Mouse (Mus musculus): Measurements from ENCODE around the gene Ugt2a2.
A peak's percentile ranks its signal among the peaks of the same experiment; 100 is the strongest.
"Not testable (repeated sequence)": the region's sequence is repeated elsewhere in the genome, so short reads cannot be mapped to it uniquely, and the experiment has no call there.

Ugt2a2 gene

GRCm38 (mm10) chr5:87482160-87482559 is at the start of gene Ugt2a2:
Gene Ugt2a2, minus strand, starts transcription at chr5:87482260.
- no peak for DNase-seq

- DNase-seq: not testable (repeated sequence)
Measured at GRCm38 (mm10) chr5:87523561-87523960, 41.5 kb upstream of the Ugt2a2 start.

GRCm38 (mm10) chr5:87505776-87506458 is 23.9 kb upstream of the Ugt2a2 start:
- DNase-seq: no peak

GRCm38 (mm10) chr5:87502687-87503086 is 20.6 kb upstream of the Ugt2a2 start:
- DNase-seq: no peak

GRCm38 (mm10) chr5:87499341-87499740 is 17.3 kb upstream of the Ugt2a2 start:
- no peak for DNase-seq

- DNase-seq: no peak
Measured at GRCm38 (mm10) chr5:87498936-87499335, 16.9 kb upstream of the Ugt2a2 start.

GRCm38 (mm10) chr5:87490771-87491170 is 8.7 kb upstream of the Ugt2a2 start, which contains the start of gene Ugt2a1:
Gene Ugt2a1, minus strand, starts transcription at chr5:87490871.
- no peak for DNase-seq

GRCm38 (mm10) chr5:87486706-87487105 is 4.6 kb upstream of the Ugt2a2 start, which contains the start of gene Gm43638:
Gene Gm43638, minus strand, starts transcription at chr5:87486806.
- DNase-seq: not testable (repeated sequence)

- no peak for DNase-seq
Measured at GRCm38 (mm10) chr5:87458810-87459209, 23.2 kb downstream of the Ugt2a2 start.

GRCm38 (mm10) chr5:87457701-87458100 is 24.4 kb downstream of the Ugt2a2 start:
- no peak for DNase-seq

- DNase-seq: no peak
Measured at GRCm38 (mm10) chr5:87456216-87456850, 25.7 kb downstream of the Ugt2a2 start.

- DNase-seq: no peak
Measured at GRCm38 (mm10) chr5:87455519-87455918, 26.5 kb downstream of the Ugt2a2 start.

GRCm38 (mm10) chr5:87452514-87452913 is 29.5 kb downstream of the Ugt2a2 start:
- DNase-seq: not testable (repeated sequence)

- DNase-seq: peak; percentile 27
Measured at GRCm38 (mm10) chr5:87436264-87436663, 45.8 kb downstream of the Ugt2a2 start.

GRCm38 (mm10) chr5:87425676-87426075 is 56.4 kb downstream of the Ugt2a2 start:
- no peak for DNase-seq

- not testable (repeated sequence) for DNase-seq
Measured at GRCm38 (mm10) chr5:87424041-87424440, 58.0 kb downstream of the Ugt2a2 start, which contains the start of gene Ugt2b38. Gene Ugt2b38, minus strand, starts transcription at chr5:87424203.

Measured in embryo, embryonic 11 days (tissue).